Mouse (Mus musculus): ENCODE data around the gene Car14.
A peak's percentile ranks its signal among the peaks of the same experiment; 100 is the strongest.
"Not testable (repeated sequence)": the region's sequence is repeated elsewhere in the genome, so short reads cannot be mapped to it uniquely, and the experiment has no call there.

Car14 gene

DNA sequence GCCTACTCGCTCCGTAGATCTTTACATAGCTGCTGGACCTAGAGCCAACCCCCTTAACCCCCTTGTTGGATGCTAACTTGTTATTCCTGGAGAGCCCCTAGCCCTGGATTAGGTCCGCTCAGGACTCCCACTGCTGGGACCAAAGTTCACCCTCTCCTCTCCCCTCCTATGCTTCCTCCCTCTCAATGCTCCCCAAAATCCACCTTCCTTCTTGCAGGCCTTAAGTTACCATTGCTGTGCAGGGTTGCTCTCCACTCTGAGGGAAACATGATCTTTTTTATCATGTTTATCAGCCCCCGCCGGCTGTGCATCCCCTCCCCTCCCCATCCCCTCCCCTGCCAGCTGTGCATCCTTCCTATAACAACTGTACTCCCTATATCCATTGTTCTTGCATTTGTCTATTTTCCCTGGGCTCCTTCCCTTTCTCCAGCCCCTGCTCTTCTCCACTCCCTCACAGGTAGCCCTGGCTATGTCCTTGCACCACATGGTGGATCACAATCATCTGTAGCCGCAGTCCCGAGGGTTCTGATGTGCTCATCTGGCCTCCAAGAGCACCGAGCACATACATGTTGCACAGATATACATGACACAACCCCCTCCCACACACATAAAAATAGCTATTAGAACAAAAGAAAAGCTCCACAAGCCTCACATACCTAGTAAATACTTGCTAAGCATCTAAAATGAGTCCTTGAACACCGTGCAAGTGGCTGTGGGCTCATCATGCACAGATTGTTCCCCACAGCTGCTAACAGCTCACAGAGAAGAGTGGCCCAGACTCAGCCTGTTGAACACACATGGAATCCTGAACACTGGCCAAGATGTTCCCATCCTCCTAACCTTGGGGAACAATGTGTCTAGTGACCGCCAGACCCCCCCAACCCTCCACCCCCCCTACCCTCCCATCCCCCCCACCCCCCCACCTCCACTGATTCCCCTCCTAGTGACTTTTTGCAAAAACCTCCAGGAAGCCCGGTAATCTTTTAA lies 12.1 kb downstream of the Car14 start:
- DNase-seq (ENCODE audit: low spot score in 2 of 2), result no peak

DNA sequence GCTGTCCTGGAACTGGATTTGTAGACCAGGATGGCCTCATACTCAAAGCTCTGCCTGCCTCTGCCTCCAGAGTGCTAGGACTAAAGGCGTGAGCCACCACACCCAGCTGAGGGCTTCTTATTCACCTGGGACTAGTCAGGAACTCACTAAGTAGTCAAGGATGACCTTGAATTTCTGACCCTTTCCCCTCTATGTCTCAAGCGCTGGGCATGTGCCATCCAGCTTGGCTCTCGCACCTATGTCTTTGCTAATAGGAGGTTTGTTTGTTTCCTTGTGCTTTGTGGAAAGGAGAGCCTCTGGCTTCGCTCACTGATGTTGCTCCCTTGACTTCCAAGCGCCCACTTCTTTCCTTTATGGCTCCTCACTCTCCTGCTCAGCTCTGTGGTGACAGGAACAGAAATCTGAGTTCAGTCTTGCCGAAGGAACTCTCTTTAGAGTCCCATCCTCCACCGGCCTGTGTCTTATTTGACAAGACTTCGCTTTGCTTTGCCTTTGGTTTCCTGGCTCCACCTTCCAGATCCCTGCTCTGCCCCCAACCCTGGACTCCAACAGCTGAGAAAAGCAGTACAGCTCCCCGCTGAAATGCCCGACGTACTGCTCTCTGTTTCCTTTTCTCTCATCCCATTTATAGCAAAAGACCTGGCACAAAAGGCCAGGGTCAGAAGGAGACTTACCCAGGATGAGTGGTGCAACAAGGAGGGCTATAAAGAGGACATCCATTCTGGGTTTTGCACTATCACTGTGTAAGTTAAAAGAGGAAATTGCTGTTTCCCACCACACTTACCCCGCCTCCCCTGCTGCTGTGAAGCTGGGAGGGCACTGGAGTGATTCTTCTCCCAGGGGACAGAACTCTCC lies 13.1 kb downstream of the Car14 start, which contains the start of gene BC028528:
TSS of gene BC028528 (minus strand) at position 795 of the 855 bp plus-strand sequence.
- no peak for DNase-seq (ENCODE audit: low spot score in 2 of 2)

DNA sequence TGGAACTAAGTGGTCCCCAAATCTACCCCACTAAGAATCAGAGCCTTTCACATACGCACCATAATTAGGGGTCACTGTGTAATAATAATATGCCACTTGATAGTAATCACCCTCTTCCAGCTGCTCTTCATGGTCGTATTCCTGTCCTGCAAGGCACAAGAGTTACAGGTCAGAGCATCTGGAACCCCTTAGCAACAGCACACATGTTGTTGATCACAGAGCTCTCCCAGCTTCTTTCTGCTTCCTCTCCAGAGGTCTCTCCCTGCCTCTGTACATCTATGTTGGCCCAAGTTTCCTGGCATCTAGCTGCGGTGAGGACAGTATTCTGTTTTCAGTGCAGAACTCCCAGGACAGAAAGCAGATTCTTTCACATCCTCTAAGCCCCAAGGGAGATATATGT lies 14.8 kb downstream of the Car14 start:
- no peak for DNase-seq (ENCODE audit: low spot score in 2 of 2)

DNA sequence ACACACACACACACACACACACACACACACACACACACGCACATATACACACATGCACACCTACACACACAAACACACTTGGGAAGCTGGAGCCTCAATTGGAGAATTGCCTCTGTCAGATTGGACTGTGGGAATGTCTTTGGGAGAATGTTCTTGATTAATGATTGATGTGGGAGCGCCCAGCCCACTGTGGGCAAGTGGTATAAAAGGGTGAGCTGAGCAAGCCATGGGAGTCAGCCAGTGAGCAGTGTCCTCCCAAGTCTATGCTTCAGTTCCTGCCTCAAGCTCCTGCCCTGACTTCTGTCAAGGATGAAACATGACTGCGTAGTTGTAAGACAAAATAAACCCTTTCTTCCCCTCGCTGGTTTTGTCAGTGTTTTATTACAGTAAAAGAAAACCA lies 16.9 kb downstream of the Car14 start:
- DNase-seq (ENCODE audit: low spot score in 2 of 2), result no peak

DNA sequence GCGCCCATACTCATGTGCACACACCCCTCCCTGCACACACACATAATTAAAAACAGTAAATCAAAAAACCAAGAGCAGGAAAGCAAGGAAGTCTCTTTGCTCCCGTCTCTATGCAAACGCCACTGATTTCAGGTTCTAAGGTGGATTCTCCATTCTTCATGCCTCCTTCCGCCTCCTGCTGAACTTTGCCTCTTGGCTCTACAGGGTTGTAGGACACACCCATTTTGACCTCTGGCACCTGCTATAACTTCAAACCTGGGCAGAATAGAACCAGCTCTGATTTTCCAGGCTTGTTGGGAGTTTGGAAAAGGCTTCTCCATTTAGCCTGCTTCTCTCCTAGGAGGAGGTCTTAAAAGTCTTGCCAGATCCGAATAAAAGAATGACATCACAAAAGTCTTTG lies 20.1 kb downstream of the Car14 start:
- DNase-seq (ENCODE audit: low spot score in 2 of 2), result no peak

DNA sequence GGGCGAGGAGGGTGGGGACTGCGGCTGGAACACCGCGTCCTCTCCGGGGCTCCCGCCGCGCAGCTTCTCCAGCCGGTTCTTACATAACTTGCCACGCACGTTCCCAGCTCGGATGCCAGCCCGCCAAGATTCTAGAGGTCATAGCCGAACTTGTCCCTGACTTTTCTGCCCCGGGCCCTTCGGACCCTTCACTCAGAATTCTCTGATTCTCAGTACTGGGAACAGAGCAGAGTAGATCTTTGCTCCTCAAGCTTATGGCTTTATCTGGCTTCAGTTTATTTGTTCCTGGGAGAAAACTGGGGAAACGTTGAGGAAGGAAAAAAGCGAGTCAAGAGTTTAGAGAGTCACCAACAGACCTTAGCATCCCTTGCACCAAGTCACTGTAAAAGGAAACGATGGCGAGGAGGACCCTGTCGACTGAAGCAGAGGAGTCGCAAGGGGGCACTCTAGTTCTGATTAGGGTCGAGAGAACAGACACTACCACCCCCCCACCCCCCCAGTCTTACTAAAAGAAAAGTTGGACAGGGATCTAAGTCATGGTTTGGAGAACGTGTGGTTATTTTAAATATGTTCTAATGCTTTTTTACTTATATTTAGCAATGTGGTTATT lies 21.6 kb downstream of the Car14 start:
- peak in 1 of 2 experiments; percentile 59 for DNase-seq (ENCODE audit: low spot score in 2 of 2)

DNA sequence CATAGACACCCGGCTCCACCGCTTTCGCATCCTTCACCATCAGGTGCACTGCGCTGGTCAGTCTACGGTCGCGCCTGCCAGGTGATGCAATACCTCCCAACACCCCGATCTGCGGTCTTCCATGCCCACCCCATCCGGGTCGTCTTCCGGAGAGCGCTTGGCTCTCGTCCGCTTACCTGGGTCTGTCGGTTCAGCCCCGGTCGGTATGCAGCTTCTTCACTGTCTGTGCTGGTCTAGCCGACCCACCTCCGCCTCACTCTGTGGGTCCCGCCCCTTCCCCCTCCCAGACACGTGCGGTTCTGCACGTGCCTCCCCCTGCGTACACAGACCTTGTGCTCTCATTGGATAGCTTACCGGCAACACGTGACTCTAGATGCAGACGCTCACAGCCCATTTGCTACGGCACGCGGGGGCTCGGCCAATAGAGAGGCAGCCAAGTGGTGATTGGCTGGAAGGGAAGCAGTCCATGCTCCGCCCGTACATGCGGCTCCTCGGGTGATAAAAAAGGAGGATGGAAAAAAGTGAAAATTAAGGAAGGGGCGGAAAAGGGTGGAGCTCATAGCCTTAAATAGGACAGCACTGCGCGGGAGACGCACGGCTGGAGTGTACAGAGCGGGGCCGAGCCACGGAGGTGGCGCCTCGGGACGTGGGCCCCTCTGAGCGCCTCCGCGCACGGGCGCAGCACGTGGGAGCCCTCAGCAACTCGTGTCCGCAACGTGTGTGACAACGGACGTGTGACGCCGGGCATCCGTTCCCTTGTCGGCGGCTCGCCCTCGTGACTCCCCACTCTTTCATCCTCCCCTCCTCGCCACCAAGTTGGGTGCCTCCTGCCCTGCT lies 22.3 kb downstream of the Car14 start, which contains the start of gene Ciart:
TSS of gene Ciart (minus strand) at position 273 of the 837 bp plus-strand sequence.
- peak; percentile 87 to 90 for DNase-seq (ENCODE audit: low spot score in 2 of 2)

DNA sequence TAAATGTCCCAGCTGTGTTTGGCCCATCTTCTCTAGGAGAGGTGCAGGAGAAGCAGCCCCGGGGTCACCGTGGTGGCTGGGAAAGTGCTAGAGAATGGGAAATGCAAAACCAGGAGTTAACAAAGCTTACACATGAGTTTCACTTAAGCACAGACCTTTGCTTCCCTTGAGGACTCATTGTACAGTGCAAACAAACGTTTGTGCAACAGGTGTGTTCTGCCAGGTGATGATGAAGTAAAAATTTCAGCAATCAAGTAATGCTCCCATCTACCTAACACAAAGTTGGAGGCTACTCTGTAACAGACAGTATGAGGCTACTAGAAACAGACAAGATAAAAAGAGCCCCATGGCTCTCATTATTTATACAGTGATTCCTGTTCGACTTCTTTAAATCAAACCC lies 25.4 kb downstream of the Car14 start:
- DNase-seq (ENCODE audit: low spot score in 2 of 2), result no peak

DNA sequence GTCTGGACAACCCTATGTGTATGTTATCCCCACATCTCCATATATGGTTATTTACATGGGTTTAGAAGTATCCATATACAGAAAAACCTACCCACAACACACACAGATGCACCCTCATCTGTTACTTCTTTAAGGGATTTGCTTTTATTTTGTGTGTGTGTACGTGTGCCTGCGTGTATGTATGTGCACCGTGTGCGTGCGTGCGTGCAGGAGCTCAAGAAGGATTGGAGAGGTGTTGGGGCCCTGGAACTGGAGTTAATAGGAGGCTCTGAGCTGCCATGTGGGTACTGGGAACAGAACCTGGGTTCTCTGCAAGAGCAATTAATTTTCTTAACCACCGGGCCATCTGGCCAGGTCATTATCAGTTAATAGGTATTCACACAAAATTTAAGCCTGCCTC lies 32.4 kb downstream of the Car14 start:
- no peak for DNase-seq (ENCODE audit: low spot score in 2 of 2)

DNA sequence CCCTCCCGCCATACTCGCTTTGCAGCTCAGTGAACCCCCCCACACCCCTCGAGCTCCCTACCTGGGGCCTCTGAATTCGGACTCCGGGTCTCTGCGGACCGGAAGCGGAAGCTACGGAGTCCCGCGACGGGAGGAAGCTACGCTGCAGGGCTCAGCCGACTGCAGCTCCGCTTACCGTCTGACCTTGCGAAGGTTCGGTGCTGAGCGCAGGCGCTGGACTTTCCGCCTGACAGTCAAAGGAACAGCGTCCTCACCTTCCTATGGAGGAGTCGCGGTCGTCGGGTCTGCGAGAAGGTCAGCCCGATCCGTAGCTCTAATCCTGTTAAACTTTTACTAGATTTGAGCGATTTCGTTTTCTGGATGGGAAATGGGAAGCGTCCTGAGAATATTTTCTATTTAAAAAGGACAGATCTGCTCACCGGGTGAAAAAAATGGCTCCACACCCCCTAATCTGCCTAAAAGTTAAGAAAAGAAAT lies 33.1 kb downstream of the Car14 start, which contains the start of gene Mrps21:
TSS of gene Mrps21 (minus strand) at position 128 of the 476 bp plus-strand sequence.
- DNase-seq (ENCODE audit: low spot score in 2 of 2), result peak; percentile 60 to 79

DNA sequence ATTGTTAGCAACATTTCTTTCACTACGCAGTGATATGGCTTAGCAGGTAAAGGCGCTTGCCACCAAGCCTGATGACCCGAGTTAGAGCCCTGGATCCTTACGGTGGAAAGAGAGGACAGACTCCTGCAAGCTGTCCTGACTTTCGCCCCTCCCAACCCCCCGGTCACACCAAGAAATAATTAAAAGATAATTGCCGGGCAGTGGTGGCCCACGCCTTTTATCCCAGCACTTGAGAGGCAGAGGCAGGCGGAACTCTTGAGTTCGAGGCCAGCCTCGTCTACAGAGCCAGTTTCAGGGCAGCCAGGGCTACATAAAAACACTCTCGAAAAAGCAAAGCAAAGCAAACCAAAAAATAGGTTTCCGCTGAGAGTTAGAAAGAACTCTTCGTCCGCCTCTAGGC lies 33.5 kb downstream of the Car14 start:
- no peak for DNase-seq (ENCODE audit: low spot score in 2 of 2)

DNA sequence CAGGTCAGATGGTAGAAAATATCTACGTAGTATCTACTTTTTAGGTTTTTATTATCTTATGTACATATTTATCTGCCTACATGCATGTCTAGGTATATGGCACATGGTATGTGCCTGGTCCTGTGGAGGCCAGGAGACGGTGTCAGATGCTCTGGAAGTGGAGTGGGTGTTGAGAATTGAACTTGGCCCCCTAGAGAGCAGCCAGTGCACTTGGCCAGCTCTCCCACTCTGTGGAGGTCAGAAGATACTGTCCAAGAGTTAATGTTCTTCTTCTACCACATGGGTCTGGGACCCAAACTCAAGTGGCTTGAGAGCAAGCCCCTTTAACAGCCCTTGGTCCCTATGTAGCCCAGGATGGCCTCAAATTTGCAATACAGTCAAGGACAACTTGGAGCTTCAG lies 37.1 kb downstream of the Car14 start:
- DNase-seq (ENCODE audit: low spot score in 2 of 2), result no peak

DNA sequence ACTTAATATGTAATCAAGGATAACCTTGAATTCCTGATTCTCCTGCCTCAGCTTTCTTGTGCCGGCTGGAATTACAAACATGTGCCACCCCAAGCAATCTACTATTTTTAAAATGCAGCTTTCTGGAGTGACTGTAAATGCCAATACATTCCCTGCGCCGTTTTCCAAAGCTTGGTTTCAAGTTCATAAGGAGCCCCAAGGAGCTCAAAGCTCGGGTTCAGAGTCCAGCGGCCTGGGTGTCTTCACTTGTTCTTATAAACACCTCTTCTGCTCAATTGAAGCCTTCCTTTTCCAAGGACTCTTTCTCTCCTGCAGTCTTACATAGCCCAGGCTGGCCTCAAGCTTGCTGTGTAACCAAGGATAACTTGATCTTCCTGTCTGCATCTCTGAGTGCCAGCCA lies 38.4 kb downstream of the Car14 start:
- DNase-seq (ENCODE audit: low spot score in 2 of 2), result no peak

DNA sequence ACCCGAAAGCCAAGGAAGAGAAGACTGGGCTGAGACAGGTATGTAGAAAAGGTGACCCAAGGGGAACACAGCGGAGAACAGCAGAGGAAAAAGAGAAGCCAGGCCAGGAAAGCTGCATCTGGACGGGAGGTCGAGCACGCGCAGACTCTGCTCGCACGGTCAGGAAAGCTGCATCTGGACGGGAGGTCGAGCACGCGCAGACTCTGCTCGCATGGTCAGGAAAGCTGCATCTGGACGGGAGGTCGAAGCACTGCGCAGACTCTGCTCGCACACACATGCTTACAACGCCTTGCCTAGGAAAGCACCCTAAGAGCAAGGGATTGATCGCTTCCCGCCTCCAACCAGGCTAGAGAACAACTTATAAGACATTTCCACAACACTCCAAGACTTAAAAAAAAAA lies 38.9 kb downstream of the Car14 start:
- no peak for DNase-seq (ENCODE audit: low spot score in 2 of 2)

DNA sequence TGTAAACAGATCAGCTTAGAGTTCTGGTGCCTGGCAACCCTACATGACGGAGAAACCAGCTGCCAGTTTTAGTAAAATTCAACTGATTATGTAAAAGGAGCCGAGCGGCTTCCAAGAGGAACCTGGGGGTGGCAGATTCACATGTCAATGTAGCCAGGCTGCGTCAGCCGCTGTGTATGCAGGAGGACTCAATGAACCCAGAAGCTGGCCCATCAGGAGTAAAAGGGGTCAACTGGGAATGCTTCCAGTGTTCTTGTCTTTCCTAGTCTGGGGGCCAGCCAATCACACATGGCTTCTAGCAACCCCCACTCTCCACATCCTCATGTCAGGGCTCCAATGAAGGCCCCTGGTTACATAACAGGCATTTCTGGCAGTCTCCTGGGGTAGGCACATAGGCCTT lies 39.4 kb downstream of the Car14 start:
- no peak for DNase-seq (ENCODE audit: low spot score in 2 of 2)

DNA sequence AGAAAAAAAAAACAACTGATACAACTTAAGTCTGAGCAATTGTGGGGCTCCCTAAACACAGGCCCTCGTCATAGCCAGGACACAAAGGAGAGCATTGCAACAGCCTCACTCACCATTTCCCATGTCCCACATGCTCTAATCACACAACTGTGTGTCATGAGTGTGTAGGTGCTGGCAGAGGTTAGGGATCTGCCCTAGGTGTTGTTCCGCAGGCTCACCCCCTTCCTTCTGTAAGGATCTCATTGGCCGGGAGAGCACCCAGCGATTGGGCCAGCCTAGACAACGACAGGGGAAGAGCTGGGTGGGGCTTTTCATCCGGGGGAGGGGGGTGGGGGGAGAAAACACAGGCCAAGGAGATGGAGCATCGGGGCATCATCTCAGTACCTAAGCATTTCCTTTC lies 40.9 kb downstream of the Car14 start:
- no peak for DNase-seq (ENCODE audit: low spot score in 2 of 2)

DNA sequence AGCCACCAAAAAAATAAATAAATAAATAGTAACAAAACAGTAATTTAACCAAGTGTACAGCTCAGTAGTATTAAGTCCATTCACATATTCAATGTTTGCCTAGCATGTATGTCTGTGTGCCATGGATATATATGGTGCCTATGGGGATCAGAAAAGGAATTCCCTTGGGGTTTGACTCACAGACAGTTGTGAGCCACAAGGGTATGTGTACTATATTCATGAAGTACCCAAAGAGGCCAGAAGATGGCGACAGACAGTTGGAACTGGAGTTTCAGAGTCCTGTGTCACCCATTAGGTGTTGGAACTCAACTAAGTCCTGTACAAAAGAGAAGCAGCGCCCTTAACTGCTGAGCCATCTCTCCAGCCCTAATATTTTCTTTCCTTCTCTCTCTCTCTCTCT lies 42.7 kb downstream of the Car14 start:
- peak in 1 of 2 experiments; percentile 74 for DNase-seq (ENCODE audit: low spot score in 2 of 2)

DNA sequence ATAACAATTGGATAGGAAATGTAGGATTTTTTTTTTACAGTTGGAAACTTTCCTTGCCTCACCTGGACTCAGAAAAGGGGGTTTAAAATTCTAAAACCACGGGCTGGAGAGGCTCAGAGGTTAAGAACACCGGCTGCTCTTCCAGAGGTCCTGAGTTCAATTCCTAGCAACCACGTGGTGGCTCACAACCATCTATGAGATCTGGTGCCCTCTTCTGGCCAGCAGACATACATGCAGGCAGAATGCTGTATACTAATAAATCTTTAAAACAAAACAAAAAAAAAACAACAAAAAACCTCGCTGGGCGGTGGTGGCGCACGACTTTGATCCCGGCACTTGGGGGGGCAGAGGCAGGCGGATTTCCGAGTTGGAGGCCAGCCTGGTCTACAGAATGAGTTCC lies 43.3 kb downstream of the Car14 start:
- no peak for DNase-seq (ENCODE audit: low spot score in 2 of 2)

DNA sequence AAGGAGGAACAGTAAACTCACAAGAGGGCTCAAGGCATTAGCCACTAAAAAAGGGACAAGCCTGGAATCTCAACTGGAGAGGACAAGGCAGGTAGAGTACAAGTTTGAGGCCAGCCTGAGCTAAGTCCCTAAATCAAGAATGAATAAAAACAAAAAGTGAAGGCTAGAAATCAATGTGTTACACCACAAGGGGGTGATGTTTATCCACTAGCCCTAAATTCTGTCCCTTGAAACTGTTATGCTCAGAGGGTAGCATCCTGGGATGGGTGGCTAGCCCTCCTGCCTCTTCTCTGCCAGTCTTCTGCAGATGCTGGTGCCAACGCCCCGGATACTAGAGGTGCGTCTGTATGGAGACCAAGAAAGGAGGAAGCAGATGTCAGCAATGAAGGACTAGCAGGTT lies 44.2 kb downstream of the Car14 start:
- DNase-seq (ENCODE audit: low spot score in 2 of 2), result no peak

DNA sequence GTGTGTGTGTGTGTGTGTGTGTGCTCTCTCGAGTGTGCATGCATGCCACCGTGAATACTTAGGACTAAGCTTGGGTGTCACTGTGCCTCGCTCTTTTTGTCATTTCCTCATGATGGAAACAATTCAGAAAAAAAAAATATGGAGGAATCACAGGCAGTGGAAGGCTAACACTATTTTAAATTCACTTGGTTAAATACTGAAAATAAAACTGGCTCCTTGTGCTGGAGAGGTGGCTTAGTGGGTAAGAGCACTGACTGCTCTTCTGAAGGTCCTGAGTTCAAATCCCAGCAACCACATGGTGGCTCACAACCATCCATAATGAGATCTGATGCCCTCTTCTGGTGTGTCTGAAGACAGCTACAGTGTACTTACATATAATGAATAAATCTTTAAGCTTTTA lies 46.2 kb downstream of the Car14 start:
- DNase-seq (ENCODE audit: low spot score in 2 of 2), result not testable (repeated sequence)

DNA sequence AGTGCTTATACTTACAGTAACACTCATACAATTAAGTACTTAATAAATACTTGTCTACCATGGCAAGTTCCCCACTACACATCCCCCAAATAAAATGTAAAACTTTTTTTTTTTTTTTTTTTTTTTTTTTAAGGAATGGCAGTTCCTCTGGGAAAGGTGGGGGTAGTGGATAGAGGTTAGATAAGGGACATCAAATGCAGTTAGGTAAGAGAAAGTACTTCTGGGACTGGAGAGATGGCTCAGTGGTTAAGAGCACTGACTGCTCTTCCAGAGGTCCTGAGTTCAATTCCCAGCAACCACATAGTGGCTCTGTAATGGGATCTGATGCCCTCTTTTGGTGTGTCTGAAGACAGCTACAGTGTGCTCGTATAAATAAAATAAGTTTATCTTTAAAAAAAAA lies 47.4 kb downstream of the Car14 start:
- DNase-seq (ENCODE audit: low spot score in 2 of 2), result not testable (repeated sequence)

Data from cerebellum, postnatal 4 days (tissue).